Mouse (Mus musculus): Measurements from ENCODE around the gene Trim71. TPM values are rescaled to one million over a fixed set of nuclear protein-coding genes. Genes with fewer than 3 reads are reported as not detected.

The Trim71 gene
- polyA plus RNA-seq, 1 experiment = 0.01 TPM

DNA sequence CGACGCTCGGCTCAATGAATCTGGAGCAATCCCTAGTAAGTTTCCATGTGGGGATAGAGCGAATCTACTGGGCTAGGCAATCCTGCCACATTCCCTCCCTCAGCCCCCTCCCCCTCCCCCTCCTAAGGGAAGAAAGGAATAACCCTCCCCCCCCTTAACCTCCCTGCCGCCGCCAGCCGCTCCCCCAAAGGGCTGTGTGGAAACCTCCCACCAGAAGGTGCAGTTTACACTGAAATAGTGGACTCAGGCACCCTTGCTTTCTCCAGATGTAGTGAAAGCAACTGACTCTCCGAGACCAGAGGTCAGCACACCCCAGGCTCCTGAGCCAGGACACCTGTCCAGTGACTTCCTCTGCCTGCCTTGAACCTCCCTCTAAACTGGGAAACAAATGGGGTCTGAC is 37.6 kb downstream of the Trim71 start:
- TF ChIP-seq MAX (IDR thresholded peaks at IDR 0.05; ENCODE audit: low read depth) (no peak), TCF12 (IDR thresholded peaks at IDR 0.05; ENCODE audit: insufficient read depth, poor library complexity, severe bottlenecking) (no peak), POLR2AphosphoS2 (IDR thresholded peaks at IDR 0.05; ENCODE audit: insufficient read length, low read depth) (no peak), REST (IDR thresholded peaks at IDR 0.05; ENCODE audit: insufficient read depth, insufficient read length) (no peak), CEBPB (IDR thresholded peaks at IDR 0.05; ENCODE audit: insufficient read depth, poor library complexity, severe bottlenecking) (no peak), MYOG (IDR thresholded peaks at IDR 0.05; ENCODE audit: control insufficient read depth in 1 of 3, insufficient read depth in 1 of 3, insufficient read length in 2 of 3, low read depth in 2 of 3) (no peak), USF1 (IDR thresholded peaks at IDR 0.05; ENCODE audit: low read depth) (no peak), MYOD1 (IDR thresholded peaks at IDR 0.05; ENCODE audit: control insufficient read depth in 1 of 3, insufficient read length in 2 of 3, low read depth in 2 of 3) (no peak), TCF3 (IDR thresholded peaks at IDR 0.05; ENCODE audit: insufficient read length, low read depth) (no peak), E2F4 (IDR thresholded peaks at IDR 0.05; ENCODE audit: insufficient read depth) (no peak), SRF (IDR thresholded peaks at IDR 0.05; ENCODE audit: control insufficient read depth, insufficient read length, low read depth) (no peak), POLR2A (IDR thresholded peaks at IDR 0.05; ENCODE audit: insufficient read length, low read depth) (no peak)
- Histone ChIP-seq H3K36me3 (ENCODE audit: control insufficient read depth, insufficient read depth) (no peaks in the 10 kb centered on the region), H3K27me3 (ENCODE audit: control insufficient read depth, insufficient read depth, insufficient read length) (no peaks in the 10 kb centered on the region), H3K4me3 (no peak overlapping the region), H3K79me2 (ENCODE audit: control insufficient read depth, insufficient read depth) (no peaks in the 10 kb centered on the region), H3ac (ENCODE audit: control insufficient read depth, insufficient read length) (no peak overlapping the region), H3K4me2 (ENCODE audit: low read depth) (peak overlapping the region; percentile 67)

DNA sequence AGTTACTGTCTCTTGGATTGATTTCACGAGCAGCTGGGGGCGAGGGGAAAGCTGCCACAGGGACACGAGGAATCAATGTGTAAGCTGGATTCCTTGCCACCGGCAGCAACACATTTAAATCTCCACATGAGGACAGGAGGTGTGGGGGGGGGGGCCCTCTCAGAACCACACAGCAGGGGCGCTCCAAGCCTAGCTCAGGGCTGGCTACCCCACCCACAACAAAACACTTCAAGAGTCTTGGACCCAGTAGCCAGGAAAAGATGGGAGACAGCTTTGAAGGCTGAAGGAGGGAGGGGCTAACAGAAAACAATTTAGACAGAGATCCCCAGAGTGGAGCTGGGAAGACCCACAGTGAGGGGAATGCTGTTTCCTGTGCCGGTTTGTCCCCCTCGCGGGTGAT is 38.3 kb downstream of the Trim71 start:
- no peak overlapping the region for H3K4me2 ChIP-seq (ENCODE audit: low read depth)
- no peaks in the 10 kb centered on the region for H3K79me2 ChIP-seq (ENCODE audit: control insufficient read depth, insufficient read depth)
- H3K27me3 ChIP-seq (ENCODE audit: control insufficient read depth, insufficient read depth, insufficient read length) = no peaks in the 10 kb centered on the region
- TF ChIP-seq USF1 (IDR thresholded peaks at IDR 0.05; ENCODE audit: low read depth) (no peak), MYOD1 (IDR thresholded peaks at IDR 0.05; ENCODE audit: control insufficient read depth in 1 of 3, insufficient read length in 2 of 3, low read depth in 2 of 3) (no peak), MYOG (IDR thresholded peaks at IDR 0.05; ENCODE audit: control insufficient read depth in 1 of 3, insufficient read depth in 1 of 3, insufficient read length in 2 of 3, low read depth in 2 of 3) (no peak), POLR2AphosphoS2 (IDR thresholded peaks at IDR 0.05; ENCODE audit: insufficient read length, low read depth) (no peak), E2F4 (IDR thresholded peaks at IDR 0.05; ENCODE audit: insufficient read depth) (no peak), POLR2A (IDR thresholded peaks at IDR 0.05; ENCODE audit: insufficient read length, low read depth) (no peak), TCF12 (IDR thresholded peaks at IDR 0.05; ENCODE audit: insufficient read depth, poor library complexity, severe bottlenecking) (no peak), CEBPB (IDR thresholded peaks at IDR 0.05; ENCODE audit: insufficient read depth, poor library complexity, severe bottlenecking) (no peak), REST (IDR thresholded peaks at IDR 0.05; ENCODE audit: insufficient read depth, insufficient read length) (no peak), MAX (IDR thresholded peaks at IDR 0.05; ENCODE audit: low read depth) (no peak), TCF3 (IDR thresholded peaks at IDR 0.05; ENCODE audit: insufficient read length, low read depth) (no peak), SRF (IDR thresholded peaks at IDR 0.05; ENCODE audit: control insufficient read depth, insufficient read length, low read depth) (no peak)
- H3ac ChIP-seq (ENCODE audit: control insufficient read depth, insufficient read length) = no peak overlapping the region
- H3K4me3 ChIP-seq = no peak overlapping the region
- no peaks in the 10 kb centered on the region for H3K36me3 ChIP-seq (ENCODE audit: control insufficient read depth, insufficient read depth)

DNA sequence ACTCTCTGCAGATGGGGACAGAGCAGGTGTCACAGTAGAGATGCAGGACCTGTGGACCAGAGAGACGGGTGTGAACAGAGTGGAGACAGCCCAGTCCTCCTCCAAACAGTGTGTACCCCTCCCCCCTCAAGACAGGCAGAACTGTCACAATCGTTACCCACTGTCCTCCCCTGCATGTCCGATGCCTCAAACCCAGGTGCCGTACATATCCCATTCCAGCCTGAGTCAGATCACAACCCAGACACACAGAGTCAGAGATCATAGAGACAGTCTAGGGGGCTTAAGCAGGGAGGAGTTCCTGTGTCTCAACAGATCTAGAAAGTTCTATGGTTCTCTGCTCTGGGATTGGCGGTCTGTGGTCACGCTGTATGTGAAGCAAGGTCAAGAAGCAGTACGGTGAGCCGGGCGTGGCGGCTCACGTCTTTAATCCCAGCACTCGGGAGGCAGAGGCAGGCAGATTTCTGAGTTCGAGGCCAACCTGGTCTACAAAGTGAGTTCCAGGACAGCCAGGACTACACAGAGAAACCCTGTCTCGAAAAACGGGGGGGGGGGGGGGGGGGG is 39.0 kb downstream of the Trim71 start:
- Histone ChIP-seq H3K27me3 (ENCODE audit: control insufficient read depth, insufficient read depth, insufficient read length) (no peaks in the 10 kb centered on the region), H3K4me3 (no peak overlapping the region)

DNA sequence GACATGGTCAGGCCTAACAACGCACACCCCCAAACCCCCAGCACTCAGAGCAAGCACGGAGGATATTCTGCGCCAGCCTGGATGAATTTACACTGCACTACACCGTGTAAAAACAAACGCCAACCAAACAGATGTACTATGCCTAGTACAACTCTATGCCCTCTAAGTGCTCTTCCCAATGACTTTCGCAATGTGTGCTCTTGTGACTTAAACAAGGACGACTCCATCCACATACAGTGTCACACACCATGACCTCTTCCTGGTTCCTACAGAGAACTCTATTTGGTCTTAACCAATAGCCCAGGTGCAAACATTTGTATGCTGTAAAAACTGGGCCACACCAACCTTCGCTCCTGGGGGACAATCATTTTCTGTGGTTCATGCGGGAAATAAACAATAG is 41.7 kb downstream of the Trim71 start:
- H3ac ChIP-seq (ENCODE audit: control insufficient read depth, insufficient read length) = no peak overlapping the region
- no peaks in the 10 kb centered on the region for H3K27me3 ChIP-seq (ENCODE audit: control insufficient read depth, insufficient read depth, insufficient read length)
- H3K36me3 ChIP-seq (ENCODE audit: control insufficient read depth, insufficient read depth) = no peaks in the 10 kb centered on the region
- H3K79me2 ChIP-seq (ENCODE audit: control insufficient read depth, insufficient read depth) = no peaks in the 10 kb centered on the region
- H3K4me3 ChIP-seq = no peak overlapping the region
- TF ChIP-seq TCF12 (IDR thresholded peaks at IDR 0.05; ENCODE audit: insufficient read depth, poor library complexity, severe bottlenecking) (no peak), USF1 (IDR thresholded peaks at IDR 0.05; ENCODE audit: low read depth) (no peak), CEBPB (IDR thresholded peaks at IDR 0.05; ENCODE audit: insufficient read depth, poor library complexity, severe bottlenecking) (no peak), POLR2AphosphoS2 (IDR thresholded peaks at IDR 0.05; ENCODE audit: insufficient read length, low read depth) (no peak), REST (IDR thresholded peaks at IDR 0.05; ENCODE audit: insufficient read depth, insufficient read length) (no peak), E2F4 (IDR thresholded peaks at IDR 0.05; ENCODE audit: insufficient read depth) (no peak), MAX (IDR thresholded peaks at IDR 0.05; ENCODE audit: low read depth) (no peak), POLR2A (IDR thresholded peaks at IDR 0.05; ENCODE audit: insufficient read length, low read depth) (no peak), SRF (IDR thresholded peaks at IDR 0.05; ENCODE audit: control insufficient read depth, insufficient read length, low read depth) (no peak), MYOG (IDR thresholded peaks at IDR 0.05; ENCODE audit: control insufficient read depth in 1 of 3, insufficient read depth in 1 of 3, insufficient read length in 2 of 3, low read depth in 2 of 3) (no peak), TCF3 (IDR thresholded peaks at IDR 0.05; ENCODE audit: insufficient read length, low read depth) (no peak), MYOD1 (IDR thresholded peaks at IDR 0.05; ENCODE audit: control insufficient read depth in 1 of 3, insufficient read length in 2 of 3, low read depth in 2 of 3) (no peak)
- H3K4me2 ChIP-seq (ENCODE audit: low read depth) = no peak overlapping the region

More for the DNA sequence above, 39.0 kb downstream of the Trim71 start:
- no peaks in the 10 kb centered on the region for H3K79me2 ChIP-seq (ENCODE audit: control insufficient read depth, insufficient read depth)
- no peaks in the 10 kb centered on the region for H3K36me3 ChIP-seq (ENCODE audit: control insufficient read depth, insufficient read depth)
- H3ac ChIP-seq (ENCODE audit: control insufficient read depth, insufficient read length) = no peak overlapping the region
- H3K4me2 ChIP-seq (ENCODE audit: low read depth) = no peak overlapping the region
- TF ChIP-seq MYOG (IDR thresholded peaks at IDR 0.05; ENCODE audit: control insufficient read depth in 1 of 3, insufficient read depth in 1 of 3, insufficient read length in 2 of 3, low read depth in 2 of 3) (no peak), REST (IDR thresholded peaks at IDR 0.05; ENCODE audit: insufficient read depth, insufficient read length) (no peak), TCF3 (IDR thresholded peaks at IDR 0.05; ENCODE audit: insufficient read length, low read depth) (no peak), TCF12 (IDR thresholded peaks at IDR 0.05; ENCODE audit: insufficient read depth, poor library complexity, severe bottlenecking) (no peak), MAX (IDR thresholded peaks at IDR 0.05; ENCODE audit: low read depth) (no peak), POLR2A (IDR thresholded peaks at IDR 0.05; ENCODE audit: insufficient read length, low read depth) (no peak), USF1 (IDR thresholded peaks at IDR 0.05; ENCODE audit: low read depth) (no peak), POLR2AphosphoS2 (IDR thresholded peaks at IDR 0.05; ENCODE audit: insufficient read length, low read depth) (no peak), MYOD1 (IDR thresholded peaks at IDR 0.05; ENCODE audit: control insufficient read depth in 1 of 3, insufficient read length in 2 of 3, low read depth in 2 of 3) (no peak), CEBPB (IDR thresholded peaks at IDR 0.05; ENCODE audit: insufficient read depth, poor library complexity, severe bottlenecking) (no peak), E2F4 (IDR thresholded peaks at IDR 0.05; ENCODE audit: insufficient read depth) (no peak), SRF (IDR thresholded peaks at IDR 0.05; ENCODE audit: control insufficient read depth, insufficient read length, low read depth) (no peak)
